Mouse (Mus musculus) ES-E14 (cell line): ENCODE measurements around the gene Dusp1. TPM values are rescaled to one million over a fixed set of nuclear protein-coding genes. Genes with fewer than 3 reads are reported as not detected.
A peak's percentile ranks its signal among the peaks of the same experiment; 100 is the strongest.

ENCODE experiments used
- DNase-seq: peaks from one replicate; pipeline ENCODE4 v3.0.0-alpha.2; 2013; ENCODE audit warnings: low read depth, low spot score
- H3K27ac ChIP-seq: 2 replicates; pipeline ENCODE4 v1.5.1; 2012; ENCODE audit warnings: low read depth, mild to moderate bottlenecking, low read length, moderate library complexity, mixed read lengths; ENCODE audit not compliant: poor library complexity, insufficient read depth, severe bottlenecking
- H3K36me3 ChIP-seq: 2 replicates; pipeline ENCODE4 v1.6.1; 2012; ENCODE audit warnings: mild to moderate bottlenecking, low read length, moderate library complexity, mixed read lengths; ENCODE audit not compliant: control insufficient read depth, poor library complexity, insufficient read depth, severe bottlenecking
- H3K4me1 ChIP-seq, 2 experiments: fragments of 150-350 bp in 1 of 2; sonication (generic) in 1 of 2; 2 replicates each; pipeline ENCODE4 v1.6.1; 2012; ENCODE audit warnings: low read length in 2 of 2, mild to moderate bottlenecking in 1 of 2, mixed read lengths in 1 of 2; ENCODE audit not compliant: control insufficient read depth in 2 of 2, insufficient read depth in 2 of 2, poor library complexity in 1 of 2
- H3K4me3 ChIP-seq, 2 experiments: fragments of 150-350 bp in 1 of 2; sonication (generic) in 1 of 2; 2 replicates each; pipeline ENCODE4 v1.5.1; 2012; ENCODE audit warnings: low read length in 2 of 2, low read depth in 1 of 2, mild to moderate bottlenecking in 1 of 2, mixed read lengths in 1 of 2; ENCODE audit not compliant: insufficient read depth in 1 of 2, poor library complexity in 1 of 2, severe bottlenecking in 1 of 2
- H3K9ac ChIP-seq: 2 replicates; pipeline ENCODE4 v1.6.1; 2012; ENCODE audit warnings: low read depth, mild to moderate bottlenecking, low read length, mixed read lengths; ENCODE audit not compliant: poor library complexity, insufficient read depth, severe bottlenecking
- H3K9me3 ChIP-seq: fragments of 150-350 bp; sonication (generic); 2 replicates; pipeline ENCODE4 v1.6.1; 2012; ENCODE audit warnings: low read depth, mild to moderate bottlenecking, low read length; ENCODE audit not compliant: control insufficient read depth, insufficient read depth
- CHD2 ChIP-seq: IDR thresholded peaks from 2 replicates; pipeline ENCODE4 v1.6.1; 2014; ENCODE audit warnings: mild to moderate bottlenecking, low read depth, low read length, inconsistent platforms
- HCFC1 ChIP-seq: IDR thresholded peaks from 2 replicates; pipeline ENCODE4 v1.6.1; 2012; ENCODE audit warnings: low read length, inconsistent platforms, borderline replicate concordance; ENCODE audit not compliant: insufficient read depth
- MAFK ChIP-seq: IDR thresholded peaks from 2 replicates; pipeline ENCODE4 v1.6.1; 2014; ENCODE audit warnings: mild to moderate bottlenecking, low read depth, low read length, inconsistent platforms; ENCODE audit not compliant: insufficient read depth
- ZC3H11A ChIP-seq: IDR thresholded peaks from 2 replicates; pipeline ENCODE4 v1.6.1; 2012; ENCODE audit warnings: low read depth, mild to moderate bottlenecking, inconsistent platforms, low read length, borderline replicate concordance
- ZNF384 ChIP-seq: IDR thresholded peaks from 2 replicates; pipeline ENCODE4 v1.6.1; 2012; ENCODE audit warnings: low read depth, low read length, inconsistent platforms
- in situ Hi-C, 2 experiments: fragments of 600-800 bp; cut with MboI; formaldehyde crosslinking; loops; one replicate each; pipeline ENCODE4 v1.15.1; 2025; ENCODE audit warnings: low sequenced_read_pairs in 2 of 2, inconsistent platforms in 1 of 2; ENCODE audit not compliant: unreplicated experiment in 2 of 2
- total RNA-seq: library from RNA; depleted of rRNA; stranded (reverse); fragments of 300-350 nt; gene quantifications from 2 replicates; pipeline ENCODE4 v1.2.3, GENCODE M21; 2012; rRNA removed

The Dusp1 gene
- total RNA-seq, result 20.0 and 21.2 TPM in 2 replicates

- TF ChIP-seq MAFK (no peak), HCFC1 (no peak), ZNF384 (no peak), CHD2 (0 out of 2 replicates have a peak, but pooled peaks have one; percentile 6), ZC3H11A (no peak)
- H3K4me1 ChIP-seq, result peaks cover 4 to 18% of the 10 kb centered on the region in 2 experiments; a peak in 1 of 4 replicates
- peak within 1 kb of the TSS; percentile 82 for H3K9ac ChIP-seq
- 0 out of 2 replicates have a peak within 1 kb of the TSS, but pooled peaks have one; percentile 31 for H3K27ac ChIP-seq
- H3K4me3 ChIP-seq, result peak within 1 kb of the TSS; percentile 64 to 88
- peaks cover 10% of the 10 kb centered on the region; the same call in 1 of the 2 replicates for H3K36me3 ChIP-seq
- DNase-seq, result no peak
- no peaks in the 10 kb centered on the region for H3K9me3 ChIP-seq
- in situ Hi-C loops, result no loop called here
Observed at GRCm38 (mm10) chr17:26561651-26562181, at the start of gene Dusp1. Gene Dusp1, minus strand, starts transcription at chr17:26562128.

- Histone ChIP-seq H3K4me1 (peaks cover 0 to 7% of the 10 kb centered on the region in 2 experiments; a peak in 1 of 4 replicates), H3K9ac (no peak overlapping the region), H3K9me3 (no peaks in the 10 kb centered on the region), H3K36me3 (peaks cover 5% of the 10 kb centered on the region; the same call in 1 of the 2 replicates), H3K27ac (no peak overlapping the region), H3K4me3 (no peak overlapping the region)
- DNase-seq, result no peak
- in situ Hi-C loops, result no loop called here
- TF ChIP-seq ZNF384, result no peak
- TF ChIP-seq HCFC1, result no peak
- no peak for TF ChIP-seq ZC3H11A
- no peak for TF ChIP-seq MAFK
- TF ChIP-seq CHD2, result no peak
Observed at GRCm38 (mm10) chr17:26611328-26611727, 49.4 kb upstream of the Dusp1 start.

- Histone ChIP-seq H3K4me3 (no peak overlapping the region), H3K4me1 (peaks cover 0 to 7% of the 10 kb centered on the region in 2 experiments; a peak in 1 of 4 replicates), H3K9me3 (no peaks in the 10 kb centered on the region), H3K27ac (no peak overlapping the region), H3K9ac (no peak overlapping the region), H3K36me3 (peaks cover 5% of the 10 kb centered on the region; the same call in 1 of the 2 replicates)
- in situ Hi-C loops, result no loop called here
- TF ChIP-seq HCFC1, result no peak
- TF ChIP-seq ZC3H11A, result no peak
- TF ChIP-seq MAFK, result no peak
- no peak for TF ChIP-seq CHD2
- TF ChIP-seq ZNF384, result no peak
- no peak for DNase-seq
Observed at GRCm38 (mm10) chr17:26609820-26610219, 47.9 kb upstream of the Dusp1 start.

GRCm38 (mm10) chr17:26608877-26609276 lies 46.9 kb upstream of the Dusp1 start:
- no peak for DNase-seq
- Histone ChIP-seq H3K4me1 (peaks cover 0 to 7% of the 10 kb centered on the region in 2 experiments; a peak in 1 of 4 replicates), H3K36me3 (no peaks in the 10 kb centered on the region), H3K27ac (no peak overlapping the region), H3K4me3 (no peak overlapping the region), H3K9me3 (no peaks in the 10 kb centered on the region), H3K9ac (no peak overlapping the region)
- in situ Hi-C loops, result no loop called here
- TF ChIP-seq HCFC1 (no peak), CHD2 (no peak), ZNF384 (no peak), ZC3H11A (no peak), MAFK (no peak)
